Mouse (Mus musculus): ENCODE results near the gene Best1.

Best1 gene

DNA sequence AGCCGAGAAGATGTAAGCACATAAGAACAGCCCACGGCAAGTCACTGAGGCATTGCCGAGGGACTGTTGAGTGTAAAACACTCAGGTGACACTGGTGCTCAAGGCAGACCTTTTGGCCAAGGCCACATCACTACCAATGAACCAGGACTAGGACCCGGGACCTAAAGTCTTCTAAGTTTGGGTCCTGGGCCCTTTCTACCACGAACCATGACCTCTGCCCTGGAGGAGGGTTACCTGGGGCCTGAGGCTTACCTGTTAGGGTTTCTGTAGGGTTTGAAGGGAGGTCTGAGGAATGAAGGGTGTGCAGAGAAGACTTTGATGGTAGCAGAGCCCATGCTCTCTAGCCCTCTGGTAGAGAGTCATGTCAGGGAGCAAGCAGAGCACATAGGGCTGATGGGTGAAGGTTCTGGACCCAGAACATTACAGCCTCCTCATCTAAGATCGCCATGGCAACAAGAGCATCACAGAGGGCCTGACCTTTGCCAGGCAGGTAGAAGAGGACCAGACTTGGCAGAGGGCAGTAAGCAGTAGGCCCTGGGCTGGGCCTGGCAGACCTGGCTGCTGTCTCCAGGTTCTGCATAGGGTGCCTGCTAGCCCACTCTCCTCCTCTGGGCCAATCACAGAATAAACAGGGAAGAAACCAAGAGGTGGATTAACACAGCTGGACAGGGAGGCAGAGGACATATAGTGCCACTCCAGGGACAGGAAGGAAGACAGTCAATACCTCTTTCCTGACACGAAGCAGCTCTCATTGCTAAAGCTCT, at the start of gene Best1, which contains the start of gene Rab3il1:
Gene Best1 (minus strand): TSS at position 428 of the 764 bp plus-strand sequence.
Gene Rab3il1 (plus strand): TSS at position 464 of the 764 bp plus-strand sequence.
- DNase-seq (ENCODE audit: low spot score): no peak

DNA sequence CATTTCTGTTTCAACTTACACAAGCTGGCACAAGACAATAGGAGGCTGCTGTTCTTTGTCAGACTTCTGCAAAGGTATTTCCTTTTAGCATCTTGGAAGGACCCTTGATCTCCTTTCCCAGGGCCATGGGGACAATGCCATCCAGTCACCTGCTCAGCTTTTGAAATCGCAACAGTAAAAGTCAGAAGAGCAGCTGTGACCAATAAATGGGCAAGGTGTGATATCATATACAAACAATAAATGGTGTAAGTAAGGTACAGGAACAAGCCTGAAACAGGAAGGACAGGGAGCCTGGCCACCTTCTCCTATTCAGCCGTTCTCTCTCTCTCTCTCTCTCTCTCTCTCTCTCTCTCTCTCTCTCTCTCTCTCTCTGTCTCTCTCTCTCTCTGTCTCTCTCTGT, 49.0 kb upstream of the Best1 start:
- DNase-seq (ENCODE audit: low spot score): no peak

- DNase-seq (ENCODE audit: low spot score): no peak
Observed at GRCm38 (mm10) chr19:10049533-10049932, 48.1 kb upstream of the Best1 start.

DNA sequence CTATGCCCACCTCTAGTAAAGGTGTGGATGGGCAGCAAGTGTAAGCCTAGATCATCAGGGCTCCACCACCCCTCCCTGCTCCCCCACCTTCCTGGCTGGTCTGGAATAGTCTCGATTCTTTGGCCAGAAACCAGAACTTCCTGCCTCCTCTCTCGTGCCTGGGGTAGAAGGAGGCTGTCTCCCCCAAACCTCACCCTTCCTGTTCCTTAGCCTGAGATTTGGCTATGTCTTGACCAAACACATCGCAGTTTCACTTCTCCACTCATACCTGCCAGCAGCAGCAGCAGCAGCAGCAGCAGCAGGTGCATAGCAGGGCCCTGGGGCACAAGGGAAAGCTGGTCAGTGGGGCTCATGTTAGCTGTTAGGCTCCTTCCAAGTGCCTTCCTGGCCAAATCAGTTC, 45.5 kb upstream of the Best1 start:
- no peak for DNase-seq (ENCODE audit: low spot score)

DNA sequence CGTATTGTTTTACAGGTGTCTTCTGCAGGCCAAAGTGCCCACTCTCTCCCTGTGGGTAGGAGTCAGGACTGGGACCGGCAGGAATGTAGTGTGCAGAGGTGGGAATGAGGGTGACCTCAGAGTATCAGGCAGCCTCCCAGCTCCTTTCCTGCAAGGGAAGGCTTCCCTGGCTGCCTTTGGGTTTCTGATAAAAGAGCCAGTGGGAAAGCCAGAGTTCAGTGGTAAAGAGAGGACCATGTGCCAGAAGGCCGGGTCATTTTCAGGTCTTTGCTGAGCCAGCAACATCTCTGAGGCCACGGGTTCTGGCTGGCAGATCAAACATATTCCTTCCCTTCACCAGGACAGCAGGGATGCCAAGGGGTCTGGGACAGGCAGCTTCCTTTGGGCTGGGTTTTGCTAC, 44.9 kb upstream of the Best1 start:
- DNase-seq (ENCODE audit: low spot score): no peak

GRCm38 (mm10) chr19:10045707-10046106, 44.3 kb upstream of the Best1 start:
- DNase-seq (ENCODE audit: low spot score): no peak

DNA sequence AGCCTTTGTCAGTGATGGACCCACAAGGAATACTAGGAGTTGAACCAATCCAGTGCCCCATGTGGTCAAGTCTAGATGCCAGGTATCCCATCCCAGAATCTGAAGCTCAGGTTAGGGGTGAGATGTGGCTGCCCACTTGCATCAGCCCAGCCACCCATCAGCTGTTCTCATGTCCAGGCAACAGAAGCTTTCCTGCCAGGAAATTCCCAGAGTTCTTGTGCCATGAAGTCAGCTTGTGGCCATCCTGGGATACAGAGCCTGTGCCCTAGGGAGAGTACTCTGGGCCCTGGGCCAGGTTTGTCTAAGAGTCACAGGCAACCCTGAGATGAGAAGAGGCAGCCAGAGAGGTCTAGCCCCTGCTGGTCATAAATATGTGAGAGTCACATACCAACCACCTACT, 42.2 kb upstream of the Best1 start:
- DNase-seq (ENCODE audit: low spot score): no peak

DNA sequence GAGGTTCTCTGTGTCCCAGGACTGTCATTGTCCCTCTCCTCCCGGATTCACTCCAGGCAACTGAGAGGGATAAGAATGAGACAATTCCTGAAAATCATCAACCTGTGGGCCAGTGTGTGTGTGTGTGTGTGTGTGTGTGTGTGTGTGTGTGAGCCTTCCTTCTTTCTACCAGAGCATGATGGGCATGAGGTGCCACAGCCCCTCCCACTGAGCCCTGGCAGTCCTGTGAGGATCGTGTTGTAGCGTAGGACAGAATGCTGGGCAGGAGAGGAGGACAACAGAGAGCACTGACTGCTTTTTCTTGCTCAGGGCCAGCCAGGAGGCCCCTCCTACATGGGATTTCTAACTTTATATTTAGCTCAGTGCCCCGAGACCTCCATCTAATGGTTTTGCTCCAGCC, 41.4 kb upstream of the Best1 start:
- no peak for DNase-seq (ENCODE audit: low spot score)

DNA sequence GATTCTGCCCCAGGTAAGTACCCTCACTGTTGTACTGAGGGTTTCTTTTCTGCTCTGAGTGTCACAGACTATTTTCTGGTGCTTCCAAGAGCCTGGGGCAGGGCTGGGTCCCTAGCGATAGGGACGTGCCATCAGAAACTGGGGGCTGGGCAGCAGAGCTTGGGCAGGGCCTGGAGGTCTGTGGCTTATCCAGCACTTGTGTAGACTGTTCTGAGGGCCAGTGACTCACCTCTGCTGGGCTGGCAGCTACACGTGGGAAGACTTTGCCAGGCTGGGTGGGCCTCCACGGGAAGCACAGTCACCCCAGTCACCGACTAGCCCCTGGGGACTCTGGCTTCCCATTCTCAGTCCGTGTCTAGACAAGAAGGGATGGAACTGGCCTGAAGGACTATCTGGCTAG, 40.8 kb upstream of the Best1 start:
- no peak for DNase-seq (ENCODE audit: low spot score)

DNA sequence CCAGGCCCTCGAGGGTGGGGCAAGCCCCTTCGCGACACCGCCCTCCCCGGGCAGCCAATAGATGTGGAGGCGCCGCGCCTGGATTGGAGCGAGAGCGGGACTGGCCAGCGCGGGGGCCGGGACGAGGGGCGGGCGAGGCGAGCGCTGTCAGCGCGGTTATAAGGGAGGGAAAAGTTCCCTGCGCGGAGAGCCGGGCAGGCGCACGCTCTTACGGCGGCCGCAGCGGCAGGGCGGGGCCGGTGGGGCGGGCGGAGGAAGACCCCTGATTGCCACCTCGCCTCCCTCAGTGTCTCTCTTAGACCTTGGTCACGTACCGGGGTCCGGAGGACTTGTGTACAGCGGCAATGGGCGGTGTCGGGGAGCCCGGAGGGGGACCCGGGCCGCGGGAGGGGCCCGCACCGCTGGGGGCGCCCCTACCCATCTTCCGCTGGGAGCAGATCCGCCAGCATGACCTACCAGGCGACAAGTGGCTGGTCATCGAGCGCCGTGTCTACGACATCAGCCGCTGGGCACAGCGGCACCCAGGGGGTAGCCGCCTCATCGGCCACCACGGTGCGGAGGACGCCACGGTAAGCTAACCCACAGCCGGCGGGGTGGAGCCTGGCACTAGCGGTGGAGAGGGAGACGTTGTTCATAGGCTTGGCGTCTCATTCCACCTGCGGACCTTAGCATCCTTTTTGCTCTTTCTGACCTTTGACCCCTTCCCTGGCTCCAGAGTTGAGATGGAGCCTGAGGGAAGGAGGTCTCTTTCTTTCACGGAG, 40.1 kb upstream of the Best1 start, which contains the start of gene Fads3:
Gene Fads3 (plus strand): TSS at position 182 of the 761 bp plus-strand sequence.
- DNase-seq (ENCODE audit: low spot score): peak; percentile 64

- DNase-seq (ENCODE audit: low spot score): no peak
Observed at GRCm38 (mm10) chr19:10040866-10041387, 39.5 kb upstream of the Best1 start.

DNA sequence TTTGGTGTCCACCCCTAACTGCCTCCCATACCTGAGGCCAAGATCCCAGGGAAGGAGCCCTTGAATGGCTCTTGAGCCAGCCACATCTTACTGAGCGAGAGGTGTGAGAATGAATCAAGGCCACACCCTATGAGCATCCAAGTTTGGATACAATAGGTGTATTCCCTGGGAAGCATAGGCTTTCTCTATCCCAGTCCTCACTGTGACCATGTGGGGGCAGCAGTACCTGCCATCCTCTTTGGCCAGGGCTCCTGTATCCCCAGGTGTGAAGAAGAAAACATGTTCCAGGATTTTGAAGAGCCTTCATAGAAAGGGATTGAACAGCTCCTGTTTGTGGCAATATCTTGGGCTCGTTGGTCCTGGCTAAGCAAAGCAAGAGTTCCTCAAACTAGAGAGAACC, 38.2 kb upstream of the Best1 start:
- DNase-seq (ENCODE audit: low spot score): no peak

GRCm38 (mm10) chr19:10038910-10039309, 37.5 kb upstream of the Best1 start:
- no peak for DNase-seq (ENCODE audit: low spot score)

DNA sequence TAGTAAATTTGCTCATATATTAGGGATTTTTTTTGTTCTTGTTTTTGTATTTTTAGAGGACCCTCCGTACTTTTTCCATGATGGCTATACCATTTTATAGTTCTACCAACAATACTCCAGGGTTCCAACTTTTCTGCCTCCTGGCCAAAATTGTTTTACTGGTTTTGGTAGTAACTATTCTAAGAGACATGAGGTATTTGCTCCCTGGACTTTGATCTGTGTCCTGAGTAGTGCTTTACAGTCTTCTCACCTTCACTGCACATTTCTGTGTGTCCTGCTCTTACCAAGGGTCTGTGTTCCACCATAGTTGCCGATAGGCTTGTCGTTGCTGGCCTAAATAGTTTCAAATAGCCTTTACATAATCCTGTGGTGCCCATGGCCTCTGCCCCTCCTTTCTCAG, 36.9 kb upstream of the Best1 start:
- no peak for DNase-seq (ENCODE audit: low spot score)

DNA sequence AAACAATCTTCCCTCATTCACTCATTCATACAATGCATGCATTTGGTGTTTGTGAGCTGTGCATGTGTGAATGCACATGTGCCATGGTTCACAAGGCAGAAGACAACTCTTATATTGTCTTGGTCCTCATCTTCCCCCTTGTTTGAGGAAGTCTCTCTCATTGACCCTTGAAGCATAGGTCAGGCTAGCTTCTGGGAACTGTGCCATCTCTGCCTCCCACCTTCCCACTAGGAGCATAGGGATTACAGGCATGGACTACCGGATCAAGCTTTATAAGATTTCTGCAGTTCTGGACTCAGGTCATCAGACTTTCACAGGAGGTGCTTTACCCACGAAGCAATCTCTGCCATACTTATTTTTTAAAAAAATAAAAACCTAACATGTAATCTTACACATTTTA, 36.1 kb upstream of the Best1 start:
- DNase-seq (ENCODE audit: low spot score): no peak

GRCm38 (mm10) chr19:10034785-10035447, 33.5 kb upstream of the Best1 start:
- peak; percentile 82 for DNase-seq (ENCODE audit: low spot score)

DNA sequence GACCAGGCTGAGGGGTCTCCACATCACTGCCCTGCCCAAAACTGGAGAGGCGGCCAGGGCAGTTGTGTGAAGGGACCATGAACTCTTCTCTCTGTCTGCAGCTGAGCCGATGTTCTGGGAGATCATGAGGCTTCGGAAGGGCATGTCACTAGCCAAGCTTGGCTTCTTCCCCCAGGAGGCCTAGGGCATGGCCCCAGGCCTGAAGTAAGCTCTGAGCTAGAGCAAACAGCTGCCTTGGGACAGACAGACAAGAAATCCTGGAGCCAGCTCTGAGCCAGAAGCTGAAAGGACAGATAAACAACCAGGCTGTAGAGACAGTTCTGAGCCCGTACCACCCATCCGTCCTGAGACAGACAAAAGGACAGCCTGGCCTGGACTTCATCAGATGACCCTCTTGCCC, 32.9 kb upstream of the Best1 start:
- DNase-seq (ENCODE audit: low spot score): no peak

GRCm38 (mm10) chr19:10033211-10033973, 32.0 kb upstream of the Best1 start:
- DNase-seq (ENCODE audit: low spot score): peak; percentile 67

GRCm38 (mm10) chr19:10029746-10030145, 28.3 kb upstream of the Best1 start:
- no peak for DNase-seq (ENCODE audit: low spot score)

GRCm38 (mm10) chr19:10025169-10025875, 23.9 kb upstream of the Best1 start:
- peak; percentile 67 for DNase-seq (ENCODE audit: low spot score)

DNA sequence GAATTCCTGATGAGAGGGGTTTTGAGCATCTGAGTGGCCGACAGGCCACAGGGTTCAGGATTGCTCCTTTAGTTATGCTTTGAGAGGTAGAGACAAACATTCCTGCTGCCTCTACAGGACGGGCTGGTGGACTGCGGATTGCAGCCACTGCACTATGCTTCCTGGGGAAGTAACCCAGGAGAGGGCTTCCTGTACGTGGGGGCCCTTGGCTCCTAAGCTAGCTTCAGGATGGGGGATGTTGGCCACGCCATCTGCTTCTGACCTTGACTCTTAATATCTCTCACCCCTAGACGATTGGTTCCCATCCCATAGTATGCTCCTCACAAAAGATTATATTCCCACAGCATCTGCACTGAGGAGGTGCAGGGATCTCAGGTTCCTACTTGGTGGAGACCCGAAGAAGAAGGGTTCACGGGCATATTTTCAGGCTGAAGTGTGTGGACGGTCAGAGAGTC, 21.9 kb upstream of the Best1 start:
- DNase-seq (ENCODE audit: low spot score): no peak
